Mouse (Mus musculus) bone marrow, adult 2 months (tissue): ENCODE results near the gene Aqp12.

ENCODE experiments used
- CTCF ChIP-seq: fragments of 200-500 bp; IDR thresholded peaks from 2 replicates; pipeline ENCODE4 v1.5.1; 2011; ENCODE audit warnings: low read length, control low read depth; ENCODE audit not compliant: control insufficient read depth, insufficient read depth
- POLR2A ChIP-seq: fragments of 200-500 bp; IDR thresholded peaks from 2 replicates; pipeline ENCODE4 v1.6.1; 2011; ENCODE audit warnings: low read depth, mild to moderate bottlenecking, control low read depth, low read length, borderline replicate concordance; ENCODE audit not compliant: control insufficient read depth

- no peak for TF ChIP-seq CTCF
- no peak for TF ChIP-seq POLR2A
Observed at GRCm38 (mm10) chr1:93015136-93015535, 9.0 kb downstream of the Aqp12 start.
